Mouse (Mus musculus): ENCODE measurements at regions not wholly inside any gene's neighbourhood (a gene's known extent, or its start where the extent isn't known, plus 50 kb on each side); places are given as distances from the start of the nearest gene placed in this dataset.

- TF ChIP-seq CTCF (IDR thresholded peaks at IDR 0.05; ENCODE audit: low read depth, low read length): no peak
- no peak for TF ChIP-seq POLR2A (IDR thresholded peaks at IDR 0.05; ENCODE audit: extremely low read depth, insufficient read depth, low read length)
These were observed 88.6 kb upstream of the Tank start for GRCm38 (mm10) chr2:61489762-61490161.
